Comparison of ENCODE assay signal across 29 mouse cellular contexts in the genomic region with DNA sequence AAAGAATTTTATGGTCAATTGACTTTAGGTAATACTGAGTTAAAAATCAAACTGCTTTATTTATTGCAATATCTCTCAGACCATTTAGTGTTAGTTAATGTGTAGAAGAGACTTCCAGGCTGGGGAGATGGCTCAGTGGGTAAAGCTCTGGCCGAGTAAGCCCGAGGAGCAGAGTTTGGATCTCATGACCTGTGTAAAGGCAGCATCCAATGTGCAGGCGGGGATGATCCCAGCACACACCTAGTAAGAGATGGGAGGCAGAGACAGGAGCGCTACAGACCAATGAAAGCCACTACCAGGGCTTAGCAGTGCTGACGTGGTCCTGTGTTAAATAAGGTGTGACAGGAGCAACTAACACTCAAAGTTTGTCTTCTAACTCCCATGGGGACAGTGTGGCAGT.
DNase-seq lines count a peak whose midpoint lies in the region; ATAC-seq and TF ChIP-seq lines count a peak whose summit lies in the region.
"Had no signal": no experiment of that assay in that cellular context is flagged by ENCODE, and none has a peak within 500 bp of the region (broad histone marks: within the 10 kb centered on the region; RNA-seq: fewer than 3 reads in every experiment).

No protein-coding gene starts in this region.

- peak; percentile 49; the same call in 1 of the 2 replicates for ATAC-seq in kidney, embryonic 14.5 days (ENCODE audit: low FRiP score, low TSS enrichment)
- ATAC-seq in kidney, postnatal 0 days (replicated peaks; ENCODE audit: low FRiP score, low read depth): 0 out of 2 replicates have a peak, but pooled peaks have one; percentile 33
- ATAC-seq: forebrain, embryonic 15.5 days; hindbrain, postnatal 0 days had no signal

- no peaks in the 10 kb centered on the region for H3K36me3 ChIP-seq in kidney, embryonic 14.5 days (ENCODE audit: control insufficient read depth, insufficient read depth, low read length)
- no peaks in the 10 kb centered on the region for H3K36me3 ChIP-seq in kidney, postnatal 0 days (ENCODE audit: insufficient read depth, low read length)
- H3K36me3 ChIP-seq: embryonic facial prominence, embryonic 10.5 days; embryonic facial prominence, embryonic 13.5 days; forebrain, embryonic 12.5 days; forebrain, embryonic 15.5 days; G1E; heart, embryonic 10.5 days; heart, embryonic 13.5 days had no signal

- no peak overlapping the region for H3K4me3 ChIP-seq in kidney, embryonic 14.5 days (ENCODE audit: low read length)
- no peak overlapping the region for H3K4me3 ChIP-seq in kidney, postnatal 0 days (replicated peaks; ENCODE audit: low read depth, low read length)
- H3K4me3 ChIP-seq: embryonic facial prominence, embryonic 10.5 days; embryonic facial prominence, embryonic 13.5 days; erythroblast, embryonic 14.5 days; forebrain, embryonic 12.5 days; forebrain, embryonic 15.5 days; heart, adult 2 months; heart, embryonic 10.5 days; heart, embryonic 13.5 days had no signal

- no peak overlapping the region for H3K4me2 ChIP-seq in kidney, embryonic 14.5 days (replicated peaks; ENCODE audit: low read depth, low read length)
- no peak overlapping the region for H3K4me2 ChIP-seq in kidney, postnatal 0 days (ENCODE audit: low read length)
- H3K4me2 ChIP-seq: embryonic facial prominence, embryonic 13.5 days; forebrain, embryonic 12.5 days; forebrain, embryonic 15.5 days; heart, embryonic 13.5 days; hindbrain, embryonic 14.5 days had no signal

- no peak overlapping the region for H3K9ac ChIP-seq in kidney, embryonic 14.5 days (ENCODE audit: low read depth, low read length)
- H3K9ac ChIP-seq in kidney, postnatal 0 days (ENCODE audit: low read depth, low read length): no peak overlapping the region
- H3K9ac ChIP-seq: embryonic facial prominence, embryonic 13.5 days; forebrain, embryonic 12.5 days; forebrain, embryonic 15.5 days; heart, embryonic 13.5 days; hindbrain, embryonic 14.5 days had no signal

- DNase-seq in kidney, adult 8-10 months: peak; percentile 3 to 11
- DNase-seq in kidney, adult 18-20 months: no peak
- DNase-seq in kidney, postnatal 0 days (ENCODE audit: low spot score): no peak
- DNase-seq in kidney, postnatal 36 days: peak; percentile 7 to 22
- no peak for DNase-seq in lung, postnatal 25 days (ENCODE audit: low spot score)
- no peak for DNase-seq in thymus, postnatal 10 days (ENCODE audit: low spot score in 2 of 2)
- DNase-seq: adrenal gland, postnatal 10 days; adrenal gland, postnatal 36 days; B cell, adult 2 months; cerebellum, adult 2 months; cerebellum, adult 9-11 months; cerebellum, postnatal 36 days; embryo, embryonic 11 days; gastrocnemius, postnatal 36 days; heart, adult 2 months; heart, postnatal 14 days; heart, postnatal 4 days had no signal

- 62% methylated on average over 5 of the region's 5 CpGs for WGBS in kidney, embryonic 14.5 days
- WGBS in kidney, postnatal 0 days: 58% methylated on average over 5 of the region's 5 CpGs

- H3K9me3 ChIP-seq in kidney, embryonic 14.5 days (ENCODE audit: control insufficient read depth, low read length): no peaks in the 10 kb centered on the region
- no peaks in the 10 kb centered on the region for H3K9me3 ChIP-seq in kidney, postnatal 0 days (replicated peaks; ENCODE audit: low read length)
- H3K9me3 ChIP-seq: embryonic facial prominence, embryonic 10.5 days; embryonic facial prominence, embryonic 13.5 days; forebrain, embryonic 12.5 days; forebrain, embryonic 15.5 days; heart, embryonic 10.5 days; heart, embryonic 13.5 days had no signal

- H3K27ac ChIP-seq in kidney, embryonic 14.5 days (ENCODE audit: low read depth, low read length): no peak overlapping the region
- no peak overlapping the region for H3K27ac ChIP-seq in kidney, postnatal 0 days
- H3K27ac ChIP-seq: embryonic facial prominence, embryonic 10.5 days; embryonic facial prominence, embryonic 13.5 days; forebrain, embryonic 12.5 days; forebrain, embryonic 15.5 days; heart, adult 2 months; heart, embryonic 10.5 days; heart, embryonic 13.5 days; hindbrain, embryonic 14.5 days; hindbrain, postnatal 0 days had no signal

- no peaks in the 10 kb centered on the region for H3K27me3 ChIP-seq in kidney, embryonic 14.5 days (ENCODE audit: control insufficient read depth, insufficient read depth, low read length)
- H3K27me3 ChIP-seq in kidney, postnatal 0 days (ENCODE audit: insufficient read depth, low read length): no peaks in the 10 kb centered on the region
- H3K27me3 ChIP-seq: CH12.LX; embryonic facial prominence, embryonic 13.5 days; forebrain, embryonic 12.5 days; forebrain, embryonic 15.5 days; heart, embryonic 13.5 days had no signal

- TF ChIP-seq CTCF in kidney, postnatal 0 days (IDR thresholded peaks at IDR 0.05; ENCODE audit: low read depth): no peak

- H3K4me1 ChIP-seq in kidney, embryonic 14.5 days (ENCODE audit: control insufficient read depth, insufficient read depth, low read length): no peaks in the 10 kb centered on the region
- no peaks in the 10 kb centered on the region for H3K4me1 ChIP-seq in kidney, postnatal 0 days (replicated peaks; ENCODE audit: insufficient read depth, low read length)
- H3K4me1 ChIP-seq: embryonic facial prominence, embryonic 10.5 days; embryonic facial prominence, embryonic 13.5 days; forebrain, embryonic 12.5 days; forebrain, embryonic 15.5 days; heart, embryonic 10.5 days; heart, embryonic 13.5 days had no signal

Comparison
In these comparisons a context has a peak if more than half of its experiments do, and no peak if none do; other contexts are left out.
1. DNase-seq: peak in kidney, adult 8-10 months (2 of 2) and kidney, postnatal 36 days (2 of 2); none in kidney, adult 18-20 months (single experiment), kidney, postnatal 0 days (single experiment), lung, postnatal 25 days (single experiment) and thymus, postnatal 10 days (0 of 2).